16 mouse cellular contexts compared by ENCODE assay signal in genomic region chr5:75347774-75348116, GRCm38 (mm10).
DNase-seq lines count a peak whose midpoint lies in the region; ATAC-seq and TF ChIP-seq lines count a peak whose summit lies in the region.
"Had no signal": no experiment of that assay in that cellular context is flagged by ENCODE, and none has a peak within 500 bp of the region (broad histone marks: within the 10 kb centered on the region; RNA-seq: fewer than 3 reads in every experiment).

No protein-coding gene starts in this region.

- H3K9ac ChIP-seq in lung, postnatal 0 days (replicated peaks; ENCODE audit: low read depth) = no peak overlapping the region
- H3K9ac ChIP-seq: heart, embryonic 15.5 days; limb, embryonic 15.5 days had no signal

- H3K36me3 ChIP-seq in lung, postnatal 0 days (ENCODE audit: insufficient read depth, low read length) = no peaks in the 10 kb centered on the region
- H3K36me3 ChIP-seq: heart, embryonic 15.5 days; limb, embryonic 15.5 days had no signal

- no peak overlapping the region for H3K4me2 ChIP-seq in lung, postnatal 0 days (replicated peaks; ENCODE audit: low read depth, low read length)
- H3K4me2 ChIP-seq: heart, embryonic 15.5 days; limb, embryonic 15.5 days had no signal

- peak; percentile 29 for TF ChIP-seq CTCF in gastrocnemius, adult 2 months (IDR thresholded peaks at IDR 0.05)
- peak; percentile 15; the same call in 1 of the 2 replicates for TF ChIP-seq CTCF in lung, postnatal 0 days (IDR thresholded peaks at IDR 0.05)

- H3K27ac ChIP-seq in gastrocnemius, adult 2 months = no peak overlapping the region
- no peak overlapping the region for H3K27ac ChIP-seq in lung, postnatal 0 days (ENCODE audit: low read length)
- H3K27ac ChIP-seq: heart, embryonic 15.5 days; limb, embryonic 15.5 days had no signal

- no peaks in the 10 kb centered on the region for H3K4me1 ChIP-seq in lung, postnatal 0 days (ENCODE audit: insufficient read depth, low read depth, low read length)
- H3K4me1 ChIP-seq: heart, embryonic 15.5 days; limb, embryonic 15.5 days had no signal

- ATAC-seq in lung, postnatal 0 days = no peak
- ATAC-seq in activated CD4-positive, CD25-positive, alpha-beta regulatory T cell, adult 4 months = no peak

- H3K27me3 ChIP-seq in lung, postnatal 0 days (replicated peaks; ENCODE audit: insufficient read depth, low read length) = no peaks in the 10 kb centered on the region
- H3K27me3 ChIP-seq: heart, embryonic 15.5 days; limb, embryonic 15.5 days had no signal

- H3K4me3 ChIP-seq in gastrocnemius, adult 2 months = no peak overlapping the region
- H3K4me3 ChIP-seq in lung, postnatal 0 days (ENCODE audit: low read depth, low read length) = no peak overlapping the region
- H3K4me3 ChIP-seq: heart, embryonic 15.5 days; limb, embryonic 15.5 days had no signal

- intact Hi-C loops in gastrocnemius, adult 2 months (cut with DNase I) = no loop called here

- H3K9me3 ChIP-seq in lung, postnatal 0 days (ENCODE audit: low read length) = no peaks in the 10 kb centered on the region
- H3K9me3 ChIP-seq: heart, embryonic 15.5 days; limb, embryonic 15.5 days had no signal

- 64% methylated on average over 5 of the region's 5 CpGs for WGBS in lung, postnatal 0 days

- DNase-seq in gastrocnemius, adult 2 months = no peak
- DNase-seq in gastrocnemius, postnatal 25 days = no peak
- DNase-seq in lung, postnatal 0 days (ENCODE audit: low spot score) = no peak
- DNase-seq in lung, postnatal 14 days = no peak
- DNase-seq in adipocyte (ENCODE audit: low spot score) = peak; percentile 33
- DNase-seq in embryo, embryonic 10.5 days (ENCODE audit: low spot score) = peak; percentile 26
- DNase-seq: adrenal gland, postnatal 14 days; cerebellum, adult 9-10 months; kidney, adult 2 months; kidney, postnatal 36 days; lung, adult 18-20 months; spleen, adult 18-20 months; thymus, postnatal 4 days had no signal

- no peak for TF ChIP-seq EP300 in lung, postnatal 0 days (IDR thresholded peaks at IDR 0.05)

Comparison
In these comparisons a context has a peak if more than half of its experiments do, and no peak if none do; other contexts are left out.
1. DNase-seq: peak in adipocyte (single experiment) and embryo, embryonic 10.5 days (single experiment); none in gastrocnemius, adult 2 months (single experiment), gastrocnemius, postnatal 25 days (single experiment), lung, postnatal 0 days (single experiment) and lung, postnatal 14 days (single experiment).